ENCODE assay signal across 7 mouse cellular contexts in the genomic region with DNA sequence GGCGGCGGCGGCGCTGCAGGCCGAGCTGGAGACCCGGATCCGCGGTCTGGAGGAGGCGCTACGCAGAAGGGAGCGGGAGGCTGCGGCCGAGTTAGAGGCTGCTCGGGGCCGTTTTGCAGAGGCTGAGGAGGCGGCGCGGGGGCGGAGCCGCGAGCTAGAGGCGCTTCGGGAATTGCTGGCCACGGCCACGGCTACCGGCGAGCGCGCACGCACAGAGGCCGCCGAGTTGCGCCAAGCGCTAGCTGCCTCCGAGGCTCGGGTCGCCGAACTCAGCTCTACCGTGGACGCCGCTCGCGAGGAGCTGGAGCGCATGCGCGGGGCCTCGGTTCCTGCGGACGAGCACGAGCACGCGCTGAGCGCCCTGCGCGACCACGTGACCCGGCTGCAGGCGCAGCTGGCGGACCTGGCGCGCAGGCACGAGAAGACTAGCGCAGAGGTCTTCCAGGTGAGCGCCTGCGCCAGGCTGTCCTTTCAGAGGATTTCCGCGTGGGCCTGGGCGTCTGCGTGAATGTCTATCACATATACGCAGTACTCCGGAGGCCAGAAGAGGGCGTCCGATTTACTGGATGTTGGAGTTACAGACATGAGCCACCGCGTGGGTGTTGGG. TPM values are rescaled to one million over a fixed set of nuclear protein-coding genes. Genes with fewer than 3 reads are reported as not detected.
DNase-seq lines count a peak whose midpoint lies in the region; ATAC-seq lines count a peak whose summit lies in the region.

No protein-coding gene starts in this region.

- H3K4me3 ChIP-seq in embryonic facial prominence, embryonic 10.5 days: peak overlapping the region; percentile 85
- H3K4me3 ChIP-seq in limb, embryonic 10.5 days: peak overlapping the region; percentile 66
- peak overlapping the region; percentile 71 for H3K4me3 ChIP-seq in midbrain, embryonic 13.5 days (replicated peaks)

- peaks cover 5% of the 10 kb centered on the region; the same call in 1 of the 2 replicates for H3K27me3 ChIP-seq in embryonic facial prominence, embryonic 10.5 days (replicated peaks; ENCODE audit: low read depth, poor library complexity, severe bottlenecking)
- H3K27me3 ChIP-seq in limb, embryonic 10.5 days (ENCODE audit: low read depth, poor library complexity, severe bottlenecking): no peaks in the 10 kb centered on the region
- H3K27me3 ChIP-seq in midbrain, embryonic 13.5 days: 0 out of 2 replicates have a peak, but pooled peaks cover 3% of the 10 kb centered on the region

- DNase-seq in adrenal gland, postnatal 10 days: peak; percentile 97
- DNase-seq in embryonic facial prominence, embryonic 10.5 days (ENCODE audit: low spot score): peak; percentile 96
- DNase-seq in kidney, adult 11 months: peak; percentile 97
- DNase-seq in limb, embryonic 10.5 days (ENCODE audit: low spot score): peak; percentile 97
- DNase-seq in spleen, adult 12 weeks (ENCODE audit: low spot score): peak; percentile 87

- H3K9me3 ChIP-seq in embryonic facial prominence, embryonic 10.5 days: no peaks in the 10 kb centered on the region
- H3K9me3 ChIP-seq in limb, embryonic 10.5 days (replicated peaks): no peaks in the 10 kb centered on the region
- H3K9me3 ChIP-seq in midbrain, embryonic 13.5 days: no peaks in the 10 kb centered on the region

- peaks cover 27% of the 10 kb centered on the region for H3K4me1 ChIP-seq in embryonic facial prominence, embryonic 10.5 days
- peaks cover 33% of the 10 kb centered on the region for H3K4me1 ChIP-seq in limb, embryonic 10.5 days
- H3K4me1 ChIP-seq in midbrain, embryonic 13.5 days (replicated peaks): peaks cover 29% of the 10 kb centered on the region

- peak; percentile 69 for ATAC-seq in granulocyte monocyte progenitor cell, adult 5-6 weeks (replicated peaks; ENCODE audit: poor library complexity, severe bottlenecking)
- ATAC-seq in midbrain, embryonic 13.5 days: peak; percentile 91

- H3K27ac ChIP-seq in embryonic facial prominence, embryonic 10.5 days (replicated peaks): peak overlapping the region; percentile 96
- H3K27ac ChIP-seq in limb, embryonic 10.5 days: peak overlapping the region; percentile 94
- peak overlapping the region; percentile 96 for H3K27ac ChIP-seq in midbrain, embryonic 13.5 days

- H3K4me2 ChIP-seq in midbrain, embryonic 13.5 days (replicated peaks): peak overlapping the region; percentile 92

- no peaks in the 10 kb centered on the region for H3K36me3 ChIP-seq in embryonic facial prominence, embryonic 10.5 days (replicated peaks)
- no peaks in the 10 kb centered on the region for H3K36me3 ChIP-seq in limb, embryonic 10.5 days
- no peaks in the 10 kb centered on the region for H3K36me3 ChIP-seq in midbrain, embryonic 13.5 days

- H3K9ac ChIP-seq in midbrain, embryonic 13.5 days (replicated peaks): peak overlapping the region; percentile 95

- WGBS in embryonic facial prominence, embryonic 10.5 days: under 1% methylated on average over 75 of the region's 75 CpGs
- under 1% methylated on average over 75 of the region's 75 CpGs for WGBS in limb, embryonic 10.5 days
- WGBS in midbrain, embryonic 13.5 days: under 1% methylated on average over 75 of the region's 75 CpGs

RNA-seq across cellular contexts. Expression of gene Gm10778, which starts 5.3 kb away (rescaled TPM):
- 1 to 10 TPM; 2.8 to 3.2 TPM for total RNA-seq in adrenal gland, postnatal 10 days (2021)
- 3.9 and 5.3 TPM in 2 replicates for polyA plus RNA-seq in embryonic facial prominence, embryonic 10.5 days (2016; fragmentation: Nextera tagmentation; extraction: Ambion mirVana)
- total RNA-seq in granulocyte monocyte progenitor cell, adult 5-6 weeks (2014; fragmentation: Nextera tagmentation): 3.1 and 9.4 TPM in 2 replicates
- total RNA-seq in granulocyte monocyte progenitor cell, adult 5-6 weeks (2017): 4.2 and 6.1 TPM in 2 replicates
- polyA plus RNA-seq in limb, embryonic 10.5 days (2016; fragmentation: Nextera tagmentation; extraction: Ambion mirVana): 4.2 and 5.1 TPM in 2 replicates
- polyA plus RNA-seq in midbrain, embryonic 13.5 days (2015; fragmentation: Nextera tagmentation; extraction: Ambion mirVana): 6.7 and 6.9 TPM in 2 replicates

RNA-seq across cellular contexts. Expression of gene Ankrd24, which starts 15.2 kb away (rescaled TPM):
- total RNA-seq in adrenal gland, postnatal 10 days (2021): 10 to 100 TPM; 15.2 to 26.7 TPM
- 5.3 and 7.3 TPM in 2 replicates for polyA plus RNA-seq in embryonic facial prominence, embryonic 10.5 days (2016; fragmentation: Nextera tagmentation; extraction: Ambion mirVana)
- 7.6 and 9.2 TPM in 2 replicates for total RNA-seq in granulocyte monocyte progenitor cell, adult 5-6 weeks (2014; fragmentation: Nextera tagmentation)
- 7.5 and 8.3 TPM in 2 replicates for total RNA-seq in granulocyte monocyte progenitor cell, adult 5-6 weeks (2017)
- 8.0 and 8.6 TPM in 2 replicates for polyA plus RNA-seq in limb, embryonic 10.5 days (2016; fragmentation: Nextera tagmentation; extraction: Ambion mirVana)
- 8.5 and 9.3 TPM in 2 replicates for polyA plus RNA-seq in midbrain, embryonic 13.5 days (2015; fragmentation: Nextera tagmentation; extraction: Ambion mirVana)

RNA-seq across cellular contexts. Expression of gene Sirt6, which starts 16.0 kb away (rescaled TPM):
- 10 to 100 TPM; 17.3 to 24.7 TPM for total RNA-seq in adrenal gland, postnatal 10 days (2021)
- 55.1 and 59.2 TPM in 2 replicates for polyA plus RNA-seq in embryonic facial prominence, embryonic 10.5 days (2016; fragmentation: Nextera tagmentation; extraction: Ambion mirVana)
- total RNA-seq in granulocyte monocyte progenitor cell, adult 5-6 weeks (2014; fragmentation: Nextera tagmentation): 8.3 and 12.6 TPM in 2 replicates
- 5.3 and 6.2 TPM in 2 replicates for total RNA-seq in granulocyte monocyte progenitor cell, adult 5-6 weeks (2017)
- 53.3 and 58.5 TPM in 2 replicates for polyA plus RNA-seq in limb, embryonic 10.5 days (2016; fragmentation: Nextera tagmentation; extraction: Ambion mirVana)
- 64.7 and 67.4 TPM in 2 replicates for polyA plus RNA-seq in midbrain, embryonic 13.5 days (2015; fragmentation: Nextera tagmentation; extraction: Ambion mirVana)

RNA-seq across cellular contexts. Expression of gene BC025920, which starts 37.5 kb away (rescaled TPM):
- total RNA-seq in adrenal gland, postnatal 10 days (2021): 1 to 10 TPM; 1.1 to 1.8 TPM
- polyA plus RNA-seq in embryonic facial prominence, embryonic 10.5 days (2016; fragmentation: Nextera tagmentation; extraction: Ambion mirVana): 1.5 and 2.1 TPM in 2 replicates
- 3.7 and 4.4 TPM in 2 replicates for total RNA-seq in granulocyte monocyte progenitor cell, adult 5-6 weeks (2014; fragmentation: Nextera tagmentation)
- 0.26 and 1.4 TPM in 2 replicates for total RNA-seq in granulocyte monocyte progenitor cell, adult 5-6 weeks (2017)
- polyA plus RNA-seq in limb, embryonic 10.5 days (2016; fragmentation: Nextera tagmentation; extraction: Ambion mirVana): 1.4 TPM in 2 replicates
- polyA plus RNA-seq in midbrain, embryonic 13.5 days (2015; fragmentation: Nextera tagmentation; extraction: Ambion mirVana): 2.9 and 3.0 TPM in 2 replicates

RNA-seq across cellular contexts. Expression of gene Tle6, which starts 42.7 kb away (rescaled TPM):
- total RNA-seq in adrenal gland, postnatal 10 days (2021): 10 to 100 TPM in 1 of 2 experiments, 1 to 10 TPM in 1; 8.7 to 10.8 TPM
- polyA plus RNA-seq in embryonic facial prominence, embryonic 10.5 days (2016; fragmentation: Nextera tagmentation; extraction: Ambion mirVana): 7.1 and 8.2 TPM in 2 replicates
- total RNA-seq in granulocyte monocyte progenitor cell, adult 5-6 weeks (2014; fragmentation: Nextera tagmentation): 22.2 and 26.0 TPM in 2 replicates
- total RNA-seq in granulocyte monocyte progenitor cell, adult 5-6 weeks (2017): 4.9 and 7.9 TPM in 2 replicates
- 12.6 and 15.5 TPM in 2 replicates for polyA plus RNA-seq in limb, embryonic 10.5 days (2016; fragmentation: Nextera tagmentation; extraction: Ambion mirVana)
- 2.8 and 4.4 TPM in 2 replicates for polyA plus RNA-seq in midbrain, embryonic 13.5 days (2015; fragmentation: Nextera tagmentation; extraction: Ambion mirVana)

Comparison
In these comparisons a context has a peak if more than half of its experiments do, and no peak if none do; other contexts are left out.
1. Peak in every context shown above with its lines: DNase-seq, ATAC-seq, H3K4me3 ChIP-seq and H3K27ac ChIP-seq.